Mouse (Mus musculus): ENCODE measurements around the gene Setd3. TPM values are rescaled to one million over a fixed set of nuclear protein-coding genes. Genes with fewer than 3 reads are reported as not detected.
"Not testable (repeated sequence)": the region's sequence is repeated elsewhere in the genome, so short reads cannot be mapped to it uniquely, and the experiment has no call there.

The Setd3 gene
- polyA plus RNA-seq, 1 experiment from 2014 or later = 95.0 TPM

DNA sequence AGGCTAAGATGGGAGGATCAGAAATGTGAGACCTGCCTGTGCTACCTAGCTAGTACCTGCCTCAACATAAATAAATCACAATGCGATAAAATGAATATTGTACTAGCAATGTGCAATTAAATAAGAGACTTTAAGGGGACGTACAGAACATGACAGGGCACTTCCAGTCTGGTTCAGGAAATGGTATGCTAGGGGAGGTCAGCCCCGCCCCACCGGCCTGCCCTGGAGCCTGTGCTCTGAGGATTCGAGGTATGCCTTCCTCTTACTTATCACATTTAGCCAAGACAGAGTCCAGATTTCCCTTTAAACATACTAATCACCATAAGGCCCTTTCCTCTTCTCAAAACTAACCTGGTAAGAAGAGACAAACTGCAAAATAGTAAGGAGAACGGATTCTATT is 58.7 kb downstream of the Setd3 start:
- WGBS = 85% methylated on average over 6 of the region's 6 CpGs
- Histone ChIP-seq H3K27me3 (replicated peaks) (no peaks in the 10 kb centered on the region), H3K4me3 (no peak overlapping the region), H3K36me3 (replicated peaks) (no peaks in the 10 kb centered on the region), H3K4me2 (no peak overlapping the region), H3K27ac (no peak overlapping the region), H3K4me1 (peaks cover 12% of the 10 kb centered on the region), H3K9ac (no peak overlapping the region), H3K9me3 (no peaks in the 10 kb centered on the region)
- no peak for ATAC-seq (replicated peaks)

- H3K36me3 ChIP-seq (replicated peaks) = no peaks in the 10 kb centered on the region
Measured at GRCm38 (mm10) chr12:108119930-108120329, 59.2 kb downstream of the Setd3 start.

DNA sequence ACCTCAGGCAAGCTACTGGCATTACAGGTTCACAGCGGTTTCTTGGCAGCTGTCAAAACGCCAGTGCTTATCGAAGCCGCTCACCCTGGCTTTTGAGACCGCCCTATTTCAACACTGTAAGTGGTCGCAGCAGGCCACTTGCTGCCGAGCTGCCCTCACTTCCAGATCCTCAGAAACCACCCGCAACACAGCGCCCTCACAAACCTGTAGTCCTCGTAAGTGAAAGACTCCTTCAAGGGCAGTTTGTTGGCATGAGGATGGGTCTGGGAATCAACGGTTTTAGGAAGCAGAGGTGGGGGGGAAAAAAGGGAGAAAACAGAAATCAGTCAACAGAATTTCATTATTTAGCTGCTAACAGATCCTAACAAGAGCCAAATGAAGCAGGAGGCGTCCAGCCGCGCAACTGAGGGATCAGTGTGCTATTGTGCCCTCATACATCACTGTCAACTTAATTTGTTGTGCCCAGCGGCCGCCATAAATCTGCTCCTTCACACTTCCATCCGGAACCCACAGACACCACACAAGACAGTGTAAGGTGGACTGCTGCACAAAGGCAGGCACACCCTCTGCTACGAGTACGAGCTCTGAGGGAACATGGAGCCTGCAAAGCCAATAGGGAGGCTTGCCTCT is 60.1 kb downstream of the Setd3 start:
- Histone ChIP-seq H3K4me1 (peaks cover 12% of the 10 kb centered on the region), H3K4me3 (0 out of 2 replicates have a peak overlapping the region, but pooled peaks have one; percentile 4), H3K9me3 (no peaks in the 10 kb centered on the region), H3K36me3 (replicated peaks) (no peaks in the 10 kb centered on the region), H3K4me2 (peak overlapping the region; percentile 36), H3K27ac (peak overlapping the region; percentile 36), H3K9ac (no peak overlapping the region; the same call in 1 of the 2 replicates), H3K27me3 (replicated peaks) (no peaks in the 10 kb centered on the region)
- 0 out of 2 replicates have a peak, but pooled peaks have one; percentile 14 for ATAC-seq (replicated peaks)
- 26% methylated on average over 19 of the region's 19 CpGs for WGBS

More at GRCm38 (mm10) chr12:108119930-108120329, 59.2 kb downstream of the Setd3 start:
- 78% methylated on average over 9 of the region's 9 CpGs for WGBS
- no peak overlapping the region for H3K4me2 ChIP-seq
- H3K27me3 ChIP-seq (replicated peaks) = no peaks in the 10 kb centered on the region
- H3K27ac ChIP-seq = no peak overlapping the region
- peaks cover 12% of the 10 kb centered on the region for H3K4me1 ChIP-seq
- no peak overlapping the region for H3K4me3 ChIP-seq
- no peaks in the 10 kb centered on the region for H3K9me3 ChIP-seq
- no peak for ATAC-seq (replicated peaks)
- H3K9ac ChIP-seq = no peak overlapping the region

DNA sequence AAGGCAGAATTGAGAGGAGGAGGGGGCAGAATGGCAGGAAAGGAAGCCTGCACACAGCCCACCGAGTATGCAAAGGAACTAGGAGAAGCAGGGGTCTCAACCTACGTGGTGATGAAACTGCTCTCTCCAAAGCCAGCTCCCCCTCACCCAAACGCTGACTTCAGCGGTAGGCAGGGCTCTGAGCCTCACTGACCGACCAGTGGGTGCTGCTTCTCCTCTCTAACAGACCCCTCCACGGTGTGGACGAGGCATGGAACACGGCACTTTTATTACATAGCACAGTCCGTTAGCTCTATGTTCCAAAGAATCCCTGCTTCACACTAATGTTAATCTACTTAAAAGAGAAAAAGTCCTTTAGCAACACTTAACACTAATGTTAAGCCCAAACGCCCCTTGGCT is 60.6 kb downstream of the Setd3 start:
- Histone ChIP-seq H3K27me3 (replicated peaks) (no peaks in the 10 kb centered on the region), H3K4me2 (peak overlapping the region; percentile 36), H3K4me1 (peaks cover 12% of the 10 kb centered on the region), H3K9ac (no peak overlapping the region; the same call in 1 of the 2 replicates), H3K4me3 (0 out of 2 replicates have a peak overlapping the region, but pooled peaks have one; percentile 4), H3K36me3 (replicated peaks) (no peaks in the 10 kb centered on the region), H3K9me3 (no peaks in the 10 kb centered on the region), H3K27ac (peak overlapping the region; percentile 36)
- ATAC-seq (replicated peaks) = 0 out of 2 replicates have a peak, but pooled peaks have one; percentile 11
- WGBS = 40% methylated on average over 10 of the region's 10 CpGs

DNA sequence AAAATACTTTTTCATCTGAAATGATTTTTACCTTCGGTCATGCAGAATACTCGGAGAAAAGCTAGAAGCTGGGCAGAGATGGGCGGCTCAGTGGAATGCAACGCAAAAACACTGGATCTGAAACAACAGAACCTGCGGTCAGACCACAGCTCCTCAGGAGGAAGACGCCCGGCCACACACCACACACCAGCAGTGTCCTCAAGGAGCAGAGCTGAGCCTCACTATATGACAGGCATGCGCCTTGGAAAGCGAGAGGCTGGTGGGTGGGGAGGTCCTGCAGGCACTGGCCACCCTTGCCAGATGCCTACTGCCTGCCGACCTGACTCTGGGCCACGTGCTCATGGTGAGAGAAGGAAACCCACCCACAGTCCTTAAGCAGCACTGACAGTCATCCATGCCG is 67.9 kb downstream of the Setd3 start:
- H3K36me3 ChIP-seq (replicated peaks) = no peaks in the 10 kb centered on the region
- no peak overlapping the region for H3K4me2 ChIP-seq
- H3K9me3 ChIP-seq = no peaks in the 10 kb centered on the region
- WGBS = 91% methylated on average over 12 of the region's 12 CpGs
- H3K27me3 ChIP-seq (replicated peaks) = no peaks in the 10 kb centered on the region
- H3K27ac ChIP-seq = no peak overlapping the region
- no peaks in the 10 kb centered on the region for H3K4me1 ChIP-seq
- no peak overlapping the region for H3K9ac ChIP-seq
- no peak for ATAC-seq (replicated peaks)
- H3K4me3 ChIP-seq = no peak overlapping the region

- H3K9me3 ChIP-seq = no peaks in the 10 kb centered on the region
- H3K27ac ChIP-seq = no peak overlapping the region
- H3K9ac ChIP-seq = no peak overlapping the region
- H3K4me1 ChIP-seq = no peaks in the 10 kb centered on the region
- 64% methylated on average over 3 of the region's 3 CpGs for WGBS
- H3K27me3 ChIP-seq (replicated peaks) = no peaks in the 10 kb centered on the region
- no peak overlapping the region for H3K4me3 ChIP-seq
- H3K36me3 ChIP-seq (replicated peaks) = no peaks in the 10 kb centered on the region
- ATAC-seq (replicated peaks) = no peak
- H3K4me2 ChIP-seq = no peak overlapping the region
Measured at GRCm38 (mm10) chr12:108110674-108111073, 68.4 kb downstream of the Setd3 start.

DNA sequence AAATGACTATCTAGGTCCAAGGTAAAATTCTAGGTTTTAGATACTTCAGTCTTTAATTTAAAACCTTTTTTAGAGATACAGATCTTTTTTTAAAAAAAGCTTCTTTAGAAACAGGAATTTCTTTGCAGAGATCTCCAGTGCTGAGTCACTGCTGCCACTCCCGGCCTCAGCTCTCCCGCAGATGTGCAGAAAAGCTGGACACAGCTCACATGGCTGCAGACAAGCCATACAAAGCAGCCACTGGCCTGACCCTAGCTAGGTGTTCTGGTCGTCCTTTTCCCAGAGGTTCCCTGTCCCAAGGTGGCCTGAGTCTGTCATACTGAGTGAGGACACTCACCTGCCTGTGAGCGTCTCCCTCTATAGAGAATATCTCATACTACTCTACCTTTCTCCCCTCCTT is 69.4 kb downstream of the Setd3 start:
- H3K4me1 ChIP-seq = no peaks in the 10 kb centered on the region
- WGBS = 80% methylated on average over 4 of the region's 4 CpGs
- no peaks in the 10 kb centered on the region for H3K9me3 ChIP-seq
- H3K36me3 ChIP-seq (replicated peaks) = no peaks in the 10 kb centered on the region
- no peaks in the 10 kb centered on the region for H3K27me3 ChIP-seq (replicated peaks)
- ATAC-seq (replicated peaks) = no peak
- no peak overlapping the region for H3K4me2 ChIP-seq
- no peak overlapping the region for H3K27ac ChIP-seq
- no peak overlapping the region for H3K9ac ChIP-seq
- no peak overlapping the region for H3K4me3 ChIP-seq

DNA sequence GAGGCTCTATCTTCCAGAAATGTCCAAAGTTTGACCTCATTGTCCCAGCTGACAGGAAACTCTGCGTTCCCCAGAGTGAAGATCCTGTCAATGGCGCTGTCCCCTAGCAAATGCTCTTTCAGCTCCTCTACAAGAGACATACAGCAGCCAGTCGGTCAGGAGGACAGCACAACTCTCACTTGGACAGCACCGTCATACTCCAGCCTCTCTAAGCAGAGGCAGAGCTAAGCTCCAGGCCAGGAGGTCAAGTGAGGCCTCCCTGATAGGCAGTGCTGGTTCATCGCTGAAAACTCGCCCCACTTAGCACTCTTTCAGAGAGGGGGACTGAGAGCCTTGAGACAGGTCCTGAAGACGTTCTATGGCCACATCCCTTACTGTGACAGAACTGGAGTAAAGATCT is 70.5 kb downstream of the Setd3 start:
- H3K4me1 ChIP-seq; H3K36me3 ChIP-seq (replicated peaks); H3K4me3 ChIP-seq; H3K4me2 ChIP-seq; ATAC-seq (replicated peaks); H3K9ac ChIP-seq; H3K9me3 ChIP-seq; H3K27ac ChIP-seq; H3K27me3 ChIP-seq (replicated peaks): not testable (repeated sequence)
- WGBS = 81% methylated on average over 7 of the region's 7 CpGs

- no peak overlapping the region for H3K4me3 ChIP-seq
- H3K36me3 ChIP-seq (replicated peaks) = no peaks in the 10 kb centered on the region
- H3K27me3 ChIP-seq (replicated peaks) = no peaks in the 10 kb centered on the region
- ATAC-seq (replicated peaks) = no peak
- H3K9me3 ChIP-seq = no peaks in the 10 kb centered on the region
- WGBS = 78% methylated on average over 6 of the region's 6 CpGs
- no peak overlapping the region for H3K9ac ChIP-seq
- peaks cover 3% of the 10 kb centered on the region for H3K4me1 ChIP-seq
- H3K4me2 ChIP-seq = no peak overlapping the region
- no peak overlapping the region for H3K27ac ChIP-seq
Measured at GRCm38 (mm10) chr12:108103292-108103691, 75.8 kb downstream of the Setd3 start.

- H3K9me3 ChIP-seq = no peaks in the 10 kb centered on the region
- H3K9ac ChIP-seq = no peak overlapping the region
- H3K27ac ChIP-seq = no peak overlapping the region
- WGBS = 85% methylated on average over 2 of the region's 2 CpGs
- no peak for ATAC-seq (replicated peaks)
- no peak overlapping the region for H3K4me2 ChIP-seq
- peaks cover 5% of the 10 kb centered on the region for H3K4me1 ChIP-seq
- no peaks in the 10 kb centered on the region for H3K27me3 ChIP-seq (replicated peaks)
- no peaks in the 10 kb centered on the region for H3K36me3 ChIP-seq (replicated peaks)
- H3K4me3 ChIP-seq = no peak overlapping the region
Measured at GRCm38 (mm10) chr12:108102119-108102518, 77.0 kb downstream of the Setd3 start.

GRCm38 (mm10) chr12:108100181-108100580 is 78.9 kb downstream of the Setd3 start:
- ATAC-seq (replicated peaks) = no peak
- H3K27me3 ChIP-seq (replicated peaks) = no peaks in the 10 kb centered on the region

DNA sequence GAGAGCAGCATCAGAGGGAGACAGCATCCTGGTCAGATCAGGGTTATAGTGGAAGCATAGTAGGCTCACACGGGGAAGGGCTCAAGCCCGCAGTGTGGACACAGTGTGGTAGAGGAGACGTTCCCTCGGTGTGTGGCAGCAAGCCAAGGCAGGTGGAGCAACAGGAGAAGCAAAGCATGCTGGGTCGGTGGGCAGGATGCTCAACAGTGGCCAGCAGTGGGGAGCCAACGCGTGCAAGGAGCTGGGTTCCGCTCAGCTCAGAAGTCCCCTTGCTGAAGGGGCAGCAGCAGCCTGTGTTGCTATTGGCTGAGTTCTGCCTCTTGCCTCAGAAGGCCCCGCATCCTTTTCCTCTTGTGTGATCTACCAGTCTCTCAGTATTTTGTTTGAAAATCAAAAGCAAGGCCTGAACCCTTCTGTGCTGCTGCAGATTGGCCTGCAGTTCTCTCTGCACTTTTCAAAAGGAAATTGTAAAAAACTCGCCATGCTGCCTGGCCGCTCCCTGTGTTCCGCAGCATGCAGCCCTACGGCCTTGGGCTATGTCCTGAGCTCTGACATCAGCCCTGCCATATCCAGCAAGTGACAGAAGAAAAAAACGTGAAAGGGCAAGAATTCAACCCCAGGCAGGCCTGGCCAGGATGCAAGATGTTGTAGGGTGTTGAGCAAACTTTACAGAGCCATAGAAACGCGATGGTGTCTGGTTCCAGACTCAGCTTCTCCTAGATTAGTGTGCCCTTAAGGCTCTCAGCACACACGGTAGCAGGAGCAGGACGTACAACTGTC is 80.7 kb downstream of the Setd3 start:
- Histone ChIP-seq H3K27ac (no peak overlapping the region), H3K4me2 (no peak overlapping the region), H3K9me3 (no peaks in the 10 kb centered on the region), H3K36me3 (replicated peaks) (no peaks in the 10 kb centered on the region), H3K27me3 (replicated peaks) (no peaks in the 10 kb centered on the region), H3K4me1 (peaks cover 5% of the 10 kb centered on the region), H3K9ac (no peak overlapping the region), H3K4me3 (no peak overlapping the region)
- no peak for ATAC-seq (replicated peaks)
- WGBS = 68% methylated on average over 18 of the region's 18 CpGs

More at GRCm38 (mm10) chr12:108100181-108100580, 78.9 kb downstream of the Setd3 start:
- Histone ChIP-seq H3K4me3 (no peak overlapping the region), H3K27ac (no peak overlapping the region), H3K36me3 (replicated peaks) (no peaks in the 10 kb centered on the region), H3K4me1 (peaks cover 5% of the 10 kb centered on the region), H3K4me2 (no peak overlapping the region), H3K9ac (no peak overlapping the region), H3K9me3 (no peaks in the 10 kb centered on the region)
- 84% methylated on average over 8 of the region's 8 CpGs for WGBS

Data from midbrain, embryonic 15.5 days (tissue).